Mouse (Mus musculus) E14TG2a.4 (cell line): ENCODE data around the gene Ncoa5.
A peak's percentile ranks its signal among the peaks of the same experiment; 100 is the strongest.

Source experiments
- H3K27me3 ChIP-seq: 2 replicates; pipeline ENCODE4 v1.6.1; 2014; ENCODE audit warnings: low read length, control low read depth; ENCODE audit not compliant: insufficient read depth
- H3K36me3 ChIP-seq: 2 replicates; pipeline ENCODE4 v1.6.1; 2014; ENCODE audit warnings: low read length, control low read depth; ENCODE audit not compliant: insufficient read depth
- H3K4me1 ChIP-seq: replicated peaks from 2 replicates; pipeline ENCODE4 v1.6.1; 2014; ENCODE audit warnings: low read depth, low read length, control low read depth
- H3K4me3 ChIP-seq: replicated peaks from 2 replicates; pipeline ENCODE4 v1.5.1; 2014; ENCODE audit warnings: mild to moderate bottlenecking, low read length
- H3K9me3 ChIP-seq: 2 replicates; pipeline ENCODE4 v1.6.1; 2014; ENCODE audit warnings: low read length, control low read depth
- CTCF ChIP-seq: conservative IDR thresholded peaks from 2 replicates; pipeline ENCODE4 v1.5.1; 2014; ENCODE audit warnings: low read length
- NANOG ChIP-seq: IDR thresholded peaks from 2 replicates; pipeline ENCODE4 v1.6.1; 2014; ENCODE audit warnings: borderline replicate concordance, low read length, mixed read lengths
- POU5F1 ChIP-seq: IDR thresholded peaks from 2 replicates; pipeline ENCODE4 v1.6.1; 2014; ENCODE audit warnings: low read length, borderline replicate concordance

Gene Ncoa5

DNA sequence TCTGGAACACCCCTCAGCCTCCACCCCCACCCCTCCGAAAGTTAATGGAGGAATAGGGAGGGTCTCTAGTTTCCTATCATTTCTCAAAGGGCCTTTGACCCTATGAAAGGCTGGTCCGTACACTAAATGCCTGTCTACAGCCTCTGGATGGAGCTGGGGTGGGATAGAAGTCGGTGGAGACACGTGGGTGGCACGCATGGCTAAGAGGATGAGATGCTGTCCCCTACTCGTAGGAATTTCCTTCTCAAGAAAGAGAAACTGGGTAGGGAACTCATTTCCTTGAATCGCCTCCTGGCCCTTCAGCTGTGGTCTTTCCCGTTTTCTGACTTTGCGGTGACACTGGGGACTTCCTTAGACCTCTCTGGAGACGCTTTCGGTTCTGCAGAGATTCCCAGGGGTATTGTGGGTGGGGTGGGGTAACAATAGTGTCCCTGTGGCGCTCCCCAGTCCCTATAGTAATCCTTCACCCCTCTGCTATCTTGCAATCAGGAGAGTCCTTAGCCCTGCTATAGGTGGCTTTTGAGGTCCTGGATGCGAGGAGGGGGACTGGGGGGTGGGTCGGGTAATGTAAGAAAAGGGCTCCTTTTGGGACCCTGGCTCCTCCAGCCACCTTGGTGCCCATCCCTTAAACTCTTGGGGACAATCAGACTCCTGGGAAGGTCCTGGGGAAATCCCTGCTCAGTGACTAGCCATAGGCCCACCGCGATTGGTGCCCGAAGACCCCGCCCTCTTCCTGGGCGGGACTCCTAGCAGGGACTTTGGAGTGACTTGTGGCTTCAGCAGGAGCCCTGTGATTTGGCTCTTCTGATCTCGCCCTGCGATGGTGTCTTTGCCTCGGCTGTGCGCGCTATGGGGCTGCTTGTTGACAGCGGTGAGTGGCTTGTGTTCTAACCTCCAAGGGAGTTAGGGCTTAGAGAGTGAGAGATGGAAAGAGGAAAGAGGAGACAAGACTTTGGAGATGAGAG is 20.5 kb upstream of the Ncoa5 start, which contains the start of gene Cd40:
Gene Cd40, plus strand, starts transcription at position 740 of the 965 bp plus-strand sequence.
- Histone ChIP-seq H3K4me3 (peak within 1 kb of the TSS; percentile 70), H3K36me3 (no peaks in the 10 kb centered on the region), H3K4me1 (peaks cover 28% of the 10 kb centered on the region), H3K9me3 (peaks cover 8% of the 10 kb centered on the region), H3K27me3 (peaks cover 21% of the 10 kb centered on the region)
- no peak for TF ChIP-seq NANOG
- TF ChIP-seq CTCF, result no peak
- TF ChIP-seq POU5F1, result no peak

DNA sequence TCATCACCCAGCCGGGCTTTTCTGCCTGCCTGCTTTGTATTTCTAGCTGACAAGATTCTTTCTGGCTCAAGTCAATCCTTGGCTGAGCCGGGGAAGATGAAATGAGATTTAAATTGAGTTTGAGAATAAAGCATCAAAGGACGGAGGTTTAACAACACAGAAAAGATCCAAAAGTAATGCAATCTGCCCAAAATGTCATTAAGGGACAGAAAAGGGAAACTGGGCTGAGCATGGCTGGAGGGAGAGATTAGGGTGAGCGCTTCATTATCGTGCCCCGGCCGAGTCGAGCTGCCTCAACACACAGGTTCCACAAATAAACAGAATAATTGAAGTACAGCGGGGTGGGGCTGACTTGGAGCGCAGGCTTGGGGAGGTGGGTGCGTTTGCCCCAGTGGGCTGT is 16.9 kb upstream of the Ncoa5 start:
- Histone ChIP-seq H3K4me3 (no peak overlapping the region), H3K27me3 (peaks cover 8% of the 10 kb centered on the region), H3K36me3 (no peaks in the 10 kb centered on the region), H3K9me3 (peaks cover 8% of the 10 kb centered on the region), H3K4me1 (peaks cover 36% of the 10 kb centered on the region)
- TF ChIP-seq CTCF (no peak), NANOG (no peak), POU5F1 (no peak)

DNA sequence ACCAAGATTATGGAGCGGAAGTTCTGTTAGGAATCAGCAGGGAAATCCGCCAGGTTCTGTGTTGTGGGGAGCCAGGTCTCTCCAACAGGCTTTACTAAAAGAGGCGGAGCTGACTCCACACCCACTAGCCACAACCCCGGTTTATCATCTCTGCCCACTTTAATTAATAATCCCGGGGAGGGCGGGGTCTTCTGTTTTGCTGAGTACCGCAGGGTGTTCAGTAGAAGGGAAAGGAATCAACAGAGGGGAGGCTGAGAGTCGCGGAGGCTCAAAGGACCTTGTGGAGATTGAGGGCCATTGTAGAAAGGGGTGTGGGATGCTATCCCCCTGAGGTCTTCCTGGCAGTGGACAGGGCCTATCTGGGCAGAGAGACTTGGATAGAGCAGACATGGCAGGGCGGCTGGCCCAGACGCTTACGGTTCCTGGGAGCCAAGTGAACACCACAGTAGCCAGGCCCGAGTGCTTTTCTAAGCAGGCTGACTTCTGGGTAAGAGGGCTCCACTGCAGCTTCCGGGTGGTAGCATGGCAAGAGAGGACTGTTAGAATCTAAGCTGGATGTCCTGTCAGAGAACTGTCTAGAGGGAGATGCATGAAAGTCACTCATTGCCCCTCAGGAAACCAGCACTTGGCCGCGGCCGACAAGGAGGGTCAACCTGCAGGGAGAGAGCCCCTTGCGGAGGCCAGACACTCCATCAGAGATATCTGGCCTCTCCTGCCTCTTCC is 16.3 kb upstream of the Ncoa5 start:
- TF ChIP-seq POU5F1 (no peak), CTCF (no peak), NANOG (no peak)
- Histone ChIP-seq H3K27me3 (peaks cover 2% of the 10 kb centered on the region), H3K4me3 (0 out of 2 replicates have a peak overlapping the region, but pooled peaks have one; percentile 13), H3K36me3 (no peaks in the 10 kb centered on the region), H3K9me3 (peaks cover 8% of the 10 kb centered on the region), H3K4me1 (peaks cover 30% of the 10 kb centered on the region)

DNA sequence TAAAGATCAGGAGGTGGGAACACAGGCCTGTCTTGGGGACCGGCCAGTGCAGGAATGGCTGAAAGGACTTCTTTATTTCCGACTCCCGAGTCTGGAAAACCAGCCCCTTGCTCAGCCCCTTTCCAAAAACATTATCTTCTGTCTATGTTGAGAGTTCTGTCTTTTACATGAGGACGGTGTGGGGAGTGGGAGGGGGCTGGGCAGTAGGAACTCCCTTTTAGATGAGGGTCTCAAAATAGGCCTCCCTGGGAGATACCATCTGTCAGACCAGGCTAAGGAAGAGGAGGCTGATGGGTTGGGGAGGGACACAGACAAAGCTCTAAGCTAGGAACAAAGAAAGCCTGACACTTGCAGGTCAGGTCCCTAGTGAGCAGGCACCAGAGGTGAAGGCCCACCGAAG is 14.4 kb upstream of the Ncoa5 start:
- Histone ChIP-seq H3K36me3 (no peaks in the 10 kb centered on the region), H3K27me3 (no peaks in the 10 kb centered on the region), H3K4me3 (no peak overlapping the region), H3K9me3 (peaks cover 7% of the 10 kb centered on the region), H3K4me1 (peaks cover 15% of the 10 kb centered on the region)
- TF ChIP-seq NANOG (no peak), CTCF (no peak), POU5F1 (no peak)

DNA sequence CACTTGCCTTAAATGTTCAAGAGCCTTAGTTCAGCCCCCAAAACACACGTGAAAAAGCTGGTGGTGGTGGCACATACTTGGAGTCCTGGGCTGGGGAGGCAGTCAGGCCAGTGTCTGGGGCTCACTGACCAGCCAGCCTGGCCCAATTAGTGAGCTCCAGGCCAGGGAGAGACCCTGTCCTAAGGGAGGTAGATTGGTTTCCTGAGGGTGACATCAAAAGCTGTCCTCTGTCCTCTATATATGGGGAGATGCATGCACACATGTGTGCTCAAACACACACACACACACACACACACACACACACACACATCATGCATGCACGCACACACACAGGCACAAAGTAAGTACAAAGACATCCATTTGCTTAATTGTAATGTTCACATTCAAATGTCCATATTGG is 9.1 kb upstream of the Ncoa5 start:
- TF ChIP-seq NANOG, result no peak
- TF ChIP-seq POU5F1, result no peak
- H3K9me3 ChIP-seq, result no peaks in the 10 kb centered on the region

DNA sequence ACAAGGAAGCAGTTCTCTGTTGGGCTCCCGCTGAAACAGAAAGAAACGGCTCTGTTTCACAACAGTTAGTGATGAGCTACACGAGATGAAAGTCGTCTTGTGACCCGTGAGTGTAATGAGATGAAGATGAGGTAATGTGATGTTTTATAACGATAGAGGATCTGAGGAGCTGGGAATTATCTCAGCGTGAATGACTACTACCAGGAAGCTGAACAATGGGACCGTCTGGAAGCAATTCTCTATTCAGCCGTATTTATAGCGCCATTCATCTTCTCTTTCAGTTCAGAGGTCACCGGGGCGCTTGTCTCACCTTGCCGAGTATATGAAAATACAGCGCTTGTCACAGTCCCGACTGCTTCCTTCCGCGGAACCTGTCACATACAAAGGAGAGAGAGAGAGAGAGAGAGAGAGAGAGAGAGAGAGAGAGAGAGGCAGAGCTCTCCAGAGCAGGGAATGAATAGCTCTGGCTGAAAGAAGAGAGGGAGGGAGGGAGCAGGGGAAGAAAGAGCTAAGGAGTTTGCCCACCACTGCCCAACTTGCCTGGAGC is 8.5 kb upstream of the Ncoa5 start:
- Histone ChIP-seq H3K27me3 (peaks cover 18% of the 10 kb centered on the region), H3K4me3 (no peak overlapping the region), H3K9me3 (no peaks in the 10 kb centered on the region), H3K36me3 (no peaks in the 10 kb centered on the region), H3K4me1 (peaks cover 15% of the 10 kb centered on the region; the same call in 1 of the 2 replicates)
- peak; percentile 26; the same call in 1 of the 2 replicates for TF ChIP-seq NANOG
- no peak for TF ChIP-seq CTCF

More for the DNA sequence above, 9.1 kb upstream of the Ncoa5 start:
- Histone ChIP-seq H3K27me3 (peaks cover 18% of the 10 kb centered on the region), H3K4me1 (peaks cover 15% of the 10 kb centered on the region), H3K4me3 (no peak overlapping the region), H3K36me3 (no peaks in the 10 kb centered on the region)

DNA sequence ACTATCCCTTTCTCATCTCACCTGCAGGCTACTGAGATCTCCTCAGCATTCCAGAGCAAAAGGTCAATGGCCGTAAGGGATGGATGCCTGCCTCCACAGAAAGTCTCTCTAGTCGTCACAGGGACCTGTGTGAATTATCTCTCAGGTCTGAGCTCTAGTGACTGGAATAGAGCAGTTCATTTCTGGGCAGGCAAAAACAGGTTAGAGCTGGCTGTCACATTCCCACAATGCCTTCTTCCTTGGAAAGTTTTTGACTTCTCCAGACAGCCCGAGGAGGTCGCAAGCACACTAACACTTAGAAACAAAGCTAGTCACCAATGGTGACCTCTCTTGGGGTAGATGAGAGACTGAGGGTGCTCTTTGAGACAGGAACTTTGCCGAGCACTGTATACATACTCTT is 7.5 kb upstream of the Ncoa5 start:
- Histone ChIP-seq H3K9me3 (no peaks in the 10 kb centered on the region), H3K36me3 (no peaks in the 10 kb centered on the region), H3K4me1 (peaks cover 15% of the 10 kb centered on the region; the same call in 1 of the 2 replicates), H3K27me3 (peaks cover 24% of the 10 kb centered on the region), H3K4me3 (no peak overlapping the region)
- TF ChIP-seq POU5F1 (no peak), NANOG (no peak), CTCF (no peak; the same call in 1 of the 2 replicates)

DNA sequence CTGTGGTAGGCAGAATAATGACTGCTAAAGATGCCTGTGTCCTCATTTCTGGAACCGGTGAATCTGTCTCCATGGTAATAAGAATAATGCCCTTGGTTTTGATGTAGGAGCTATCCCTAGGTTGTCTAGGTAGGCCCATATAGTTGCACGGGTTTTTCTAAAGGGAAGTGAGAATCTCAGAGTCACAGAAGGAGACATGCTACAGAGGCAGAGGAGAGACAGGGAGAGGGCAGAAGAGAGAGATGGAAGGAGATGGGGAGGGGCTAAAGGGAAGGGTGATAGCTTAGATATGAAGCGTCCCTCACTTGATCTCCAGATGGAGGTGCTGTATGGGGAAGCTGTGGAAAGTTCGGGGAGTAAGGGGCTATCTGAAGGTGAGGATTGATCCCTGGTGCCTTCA is 2.7 kb upstream of the Ncoa5 start:
- Histone ChIP-seq H3K27me3 (peaks cover 24% of the 10 kb centered on the region), H3K4me3 (no peak overlapping the region), H3K36me3 (no peaks in the 10 kb centered on the region), H3K9me3 (no peaks in the 10 kb centered on the region), H3K4me1 (peaks cover 26% of the 10 kb centered on the region)
- TF ChIP-seq POU5F1 (no peak), CTCF (no peak), NANOG (no peak)
